Mouse (Mus musculus) embryonic facial prominence, embryonic 11.5 days (tissue): ENCODE measurements around the gene E030018B13Rik. TPM values are rescaled to one million over a fixed set of nuclear protein-coding genes. Genes with fewer than 3 reads are reported as not detected.

ENCODE experiments used
- ATAC-seq: fragments of 200-750 bp; cut with Nextera tagmentation; replicated peaks from 2 replicates; pipeline ENCODE4 v1.8.0; 2017; ENCODE audit warnings: low read depth; ENCODE audit not compliant: insufficient number of reproducible peaks, low FRiP score, low TSS enrichment
- DNase-seq: peaks from one replicate; pipeline ENCODE4 v3.0.0-alpha.2; 2015; ENCODE audit warnings: low spot score
- H3K27ac ChIP-seq: fragments of 300-500 bp; sonication (generic); replicated peaks from 2 replicates; pipeline ENCODE4 v1.5.1; 2014; ENCODE audit warnings: mild to moderate bottlenecking, low read depth, low read length, control low read depth
- H3K27me3 ChIP-seq: fragments of 300-500 bp; sonication (generic); 2 replicates; pipeline ENCODE4 v1.6.1; 2014; ENCODE audit warnings: mild to moderate bottlenecking, low read length, moderate library complexity, mixed read lengths; ENCODE audit not compliant: control insufficient read depth, insufficient read depth
- H3K36me3 ChIP-seq: fragments of 300-500 bp; sonication (generic); replicated peaks from 2 replicates; pipeline ENCODE4 v1.6.1; 2014; ENCODE audit warnings: low read depth, mild to moderate bottlenecking, low read length, moderate library complexity, mixed read lengths; ENCODE audit not compliant: control insufficient read depth, insufficient read depth
- H3K4me1 ChIP-seq: fragments of 300-500 bp; sonication (generic); 2 replicates; pipeline ENCODE4 v1.6.1; 2014; ENCODE audit warnings: low read length, mixed read lengths; ENCODE audit not compliant: control insufficient read depth, insufficient read depth
- H3K4me2 ChIP-seq: fragments of 300-500 bp; sonication (generic); 2 replicates; pipeline ENCODE4 v1.6.1; 2014; ENCODE audit warnings: low read depth, mild to moderate bottlenecking, control low read depth, low read length, moderate library complexity
- H3K4me3 ChIP-seq: fragments of 300-500 bp; sonication (generic); 2 replicates; pipeline ENCODE4 v1.5.1; 2014; ENCODE audit warnings: low read depth, low read length, control low read depth
- H3K9ac ChIP-seq: fragments of 300-500 bp; sonication (generic); replicated peaks from 2 replicates; pipeline ENCODE4 v1.6.1; 2014; ENCODE audit warnings: mild to moderate bottlenecking, control low read depth, low read length
- H3K9me3 ChIP-seq: fragments of 300-500 bp; sonication (generic); replicated peaks from 2 replicates; pipeline ENCODE4 v1.6.1; 2016; ENCODE audit warnings: mild to moderate bottlenecking, low read length, inconsistent platforms, mixed read lengths; ENCODE audit not compliant: control insufficient read depth
- WGBS: fragments of 180-500 bp; shearing (Covaris S2); extraction: QIAGEN DNeasy Blood & Tissue Kit; methylation state at CpG from one replicate; pipeline ENCODE4 v1.1.7; 2014; 5-methylcytosine and 5-hydroxymethylcytosine counted together
- polyA plus RNA-seq: library from polyadenylated mRNA; unstranded; fragments of >200 nt; fragmentation: Nextera tagmentation; extraction: Ambion mirVana; gene quantifications from 2 replicates; pipeline ENCODE4 v1.2.1, GENCODE M21; 2014

The E030018B13Rik gene
- polyA plus RNA-seq, 1 experiment from 2014 or later, result not detected

DNA sequence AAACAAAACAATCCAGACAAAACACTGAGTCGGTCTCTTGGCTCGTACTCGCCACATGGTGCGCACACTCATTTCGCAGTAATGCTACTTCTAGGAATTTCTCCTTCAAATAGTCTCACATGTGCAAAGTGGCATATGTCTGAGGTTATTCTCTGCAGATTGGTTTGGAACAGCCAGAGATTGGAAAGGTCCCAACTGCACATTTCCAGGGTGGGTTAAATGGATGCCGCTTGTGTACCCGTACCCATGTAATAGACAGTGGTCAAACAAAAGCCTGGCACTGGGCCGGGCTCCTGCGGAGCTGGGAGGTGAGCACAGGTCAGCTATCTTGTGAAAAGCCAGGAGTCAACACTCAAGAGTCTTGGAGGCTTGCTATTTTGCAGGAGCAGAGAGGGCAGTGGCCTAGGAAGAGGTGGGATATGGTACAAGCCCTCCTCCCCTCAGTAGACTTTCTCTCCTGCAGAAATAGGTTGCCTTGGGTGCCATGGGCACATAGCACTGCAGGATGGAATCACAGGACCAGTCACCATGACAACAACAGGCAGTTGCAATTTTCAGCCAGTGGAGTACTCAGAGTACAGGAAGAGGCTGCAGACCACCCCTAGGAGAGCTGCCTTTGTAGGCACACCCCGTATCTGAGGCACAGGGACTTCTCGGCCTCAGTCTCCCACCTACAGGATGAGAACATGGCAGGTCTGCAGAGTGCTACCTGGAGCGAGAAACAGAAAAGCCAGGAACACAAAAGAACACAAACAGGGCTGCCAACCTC, 41.4 kb downstream of the E030018B13Rik start:
- H3K27me3 ChIP-seq, result no peaks in the 10 kb centered on the region
- no peak overlapping the region for H3K4me2 ChIP-seq
- H3K27ac ChIP-seq, result no peak overlapping the region
- WGBS, result 74% methylated on average over 12 of the region's 12 CpGs
- ATAC-seq, result 0 out of 2 replicates have a peak, but pooled peaks have one; percentile 5
- no peak overlapping the region for H3K9ac ChIP-seq
- H3K9me3 ChIP-seq, result no peaks in the 10 kb centered on the region
- DNase-seq, result no peak
- no peaks in the 10 kb centered on the region for H3K36me3 ChIP-seq
- H3K4me1 ChIP-seq, result no peaks in the 10 kb centered on the region
- H3K4me3 ChIP-seq, result no peak overlapping the region

GRCm38 (mm10) chr7:63963632-63964031, 47.0 kb downstream of the E030018B13Rik start:
- no peak overlapping the region for H3K9ac ChIP-seq
- 69% methylated on average over 5 of the region's 5 CpGs for WGBS
- H3K27me3 ChIP-seq, result no peaks in the 10 kb centered on the region; the same call in 1 of the 2 replicates
- no peaks in the 10 kb centered on the region for H3K9me3 ChIP-seq
- no peaks in the 10 kb centered on the region for H3K4me1 ChIP-seq
- no peak overlapping the region for H3K27ac ChIP-seq
- H3K4me3 ChIP-seq, result no peak overlapping the region
- ATAC-seq, result no peak
- H3K4me2 ChIP-seq, result no peak overlapping the region
- no peaks in the 10 kb centered on the region for H3K36me3 ChIP-seq
- DNase-seq, result no peak

DNA sequence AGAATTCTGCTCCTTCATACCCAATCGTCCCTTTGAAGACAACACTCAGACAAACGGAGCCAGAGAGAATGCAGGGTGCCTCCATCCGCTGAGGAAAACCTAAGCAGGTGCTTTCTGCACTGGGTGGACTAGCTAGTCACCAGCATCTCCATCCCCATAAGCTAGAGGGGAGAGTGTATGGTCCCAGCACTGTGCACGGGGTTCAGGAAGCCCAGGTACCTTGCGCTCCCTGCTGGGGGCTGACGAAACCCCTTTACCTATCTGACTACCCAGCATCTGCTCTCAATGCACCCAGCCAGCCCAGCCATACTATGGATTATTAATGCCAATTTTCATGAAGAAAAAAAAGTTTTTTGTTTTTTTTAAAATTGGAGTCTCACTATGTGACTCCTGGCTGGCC, 47.5 kb downstream of the E030018B13Rik start:
- no peak for DNase-seq
- WGBS, result 81% methylated on average over 6 of the region's 6 CpGs
- Histone ChIP-seq H3K4me3 (no peak overlapping the region), H3K4me1 (no peaks in the 10 kb centered on the region), H3K27me3 (no peaks in the 10 kb centered on the region; the same call in 1 of the 2 replicates), H3K27ac (no peak overlapping the region), H3K9me3 (no peaks in the 10 kb centered on the region), H3K4me2 (no peak overlapping the region), H3K9ac (no peak overlapping the region), H3K36me3 (no peaks in the 10 kb centered on the region)
- ATAC-seq, result peak; percentile 22; the same call in 1 of the 2 replicates

GRCm38 (mm10) chr7:63965135-63965534, 48.5 kb downstream of the E030018B13Rik start:
- WGBS, result 46% methylated on average over 2 of the region's 2 CpGs
- ATAC-seq (no peak), DNase-seq (no peak)
- Histone ChIP-seq H3K4me2 (no peak overlapping the region), H3K27me3 (no peaks in the 10 kb centered on the region; the same call in 1 of the 2 replicates), H3K27ac (no peak overlapping the region), H3K9me3 (no peaks in the 10 kb centered on the region), H3K36me3 (no peaks in the 10 kb centered on the region), H3K4me3 (no peak overlapping the region), H3K4me1 (no peaks in the 10 kb centered on the region), H3K9ac (no peak overlapping the region)

- Histone ChIP-seq H3K9me3 (no peaks in the 10 kb centered on the region), H3K36me3 (no peaks in the 10 kb centered on the region), H3K4me1 (no peaks in the 10 kb centered on the region), H3K27me3 (no peaks in the 10 kb centered on the region; the same call in 1 of the 2 replicates), H3K4me3 (no peak overlapping the region), H3K27ac (no peak overlapping the region), H3K9ac (no peak overlapping the region), H3K4me2 (no peak overlapping the region)
- no peak for ATAC-seq
- no peak for DNase-seq
- WGBS, result 62% methylated on average over 5 of the region's 5 CpGs
Measured at GRCm38 (mm10) chr7:63965635-63966418, 49.2 kb downstream of the E030018B13Rik start.

- H3K4me2 ChIP-seq, result no peak overlapping the region
- DNase-seq (no peak), ATAC-seq (no peak)
- no peaks in the 10 kb centered on the region; the same call in 1 of the 2 replicates for H3K27me3 ChIP-seq
- no peaks in the 10 kb centered on the region for H3K4me1 ChIP-seq
- no peaks in the 10 kb centered on the region for H3K36me3 ChIP-seq
- no peaks in the 10 kb centered on the region for H3K9me3 ChIP-seq
- WGBS, result 22% methylated on average over 3 of the region's 3 CpGs
- no peak overlapping the region for H3K4me3 ChIP-seq
- no peak overlapping the region for H3K9ac ChIP-seq
- H3K27ac ChIP-seq, result no peak overlapping the region
Measured at GRCm38 (mm10) chr7:63969941-63970340, 53.3 kb downstream of the E030018B13Rik start.
